Mouse (Mus musculus) ES-E14 (cell line): ENCODE data around the gene Shroom3.

Source experiments
- CHD2 ChIP-seq: IDR thresholded peaks from 2 replicates; pipeline ENCODE4 v1.6.1; 2014; ENCODE audit warnings: mild to moderate bottlenecking, low read depth, low read length, inconsistent platforms
- HCFC1 ChIP-seq: IDR thresholded peaks from 2 replicates; pipeline ENCODE4 v1.6.1; 2012; ENCODE audit warnings: low read length, inconsistent platforms, borderline replicate concordance; ENCODE audit not compliant: insufficient read depth
- MAFK ChIP-seq: IDR thresholded peaks from 2 replicates; pipeline ENCODE4 v1.6.1; 2014; ENCODE audit warnings: mild to moderate bottlenecking, low read depth, low read length, inconsistent platforms; ENCODE audit not compliant: insufficient read depth
- ZC3H11A ChIP-seq: IDR thresholded peaks from 2 replicates; pipeline ENCODE4 v1.6.1; 2012; ENCODE audit warnings: low read depth, mild to moderate bottlenecking, inconsistent platforms, low read length, borderline replicate concordance
- ZNF384 ChIP-seq: IDR thresholded peaks from 2 replicates; pipeline ENCODE4 v1.6.1; 2012; ENCODE audit warnings: low read depth, low read length, inconsistent platforms

DNA sequence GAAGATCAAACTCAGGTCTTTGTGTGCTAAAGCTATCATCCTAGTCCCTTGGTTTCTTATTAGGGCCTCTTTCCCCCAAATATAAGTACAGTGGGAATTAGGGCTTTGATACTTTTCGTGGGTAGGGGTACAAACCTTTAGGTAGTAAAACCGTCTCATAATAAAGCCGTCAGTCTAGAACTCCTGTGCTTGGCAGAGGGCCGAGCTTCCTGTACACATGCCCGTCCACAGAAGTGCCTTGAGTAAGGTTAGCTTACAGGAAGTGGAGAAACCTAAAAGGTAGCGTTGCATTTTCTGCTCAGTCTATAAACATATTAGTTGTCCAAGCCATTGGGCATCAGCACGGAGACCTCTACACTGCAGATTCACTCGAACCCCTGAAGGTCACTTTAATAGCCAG is 183.3 kb downstream of the Shroom3 start:
- TF ChIP-seq ZNF384 = no peak
- TF ChIP-seq MAFK = no peak
- TF ChIP-seq ZC3H11A = no peak
- TF ChIP-seq HCFC1 = no peak
- no peak for TF ChIP-seq CHD2
